Mouse (Mus musculus) liver, embryonic 14.5 days (tissue): ENCODE measurements at regions not wholly inside any gene's neighbourhood (a gene's known extent, or its start where the extent isn't known, plus 50 kb on each side); places are given as distances from the start of the nearest gene placed in this dataset.

Source experiments
- ATAC-seq: fragments of 200-750 bp; cut with Nextera tagmentation; 2 replicates; pipeline ENCODE4 v1.8.0; 2017; ENCODE audit warnings: moderate number of reproducible peaks, mild to moderate bottlenecking, moderate library complexity; ENCODE audit not compliant: insufficient read depth
- DNase-seq, 3 experiments: peaks; one replicate each; pipeline ENCODE4 v3.0.0-alpha.2; 2012 to 2013; ENCODE audit warnings: low read depth in 3 of 3, low spot score in 3 of 3
- H3K27ac ChIP-seq: fragments of 300-500 bp; sonication (generic); 2 replicates; pipeline ENCODE4 v1.5.1; 2014; ENCODE audit warnings: moderate library complexity, mild to moderate bottlenecking, control low read depth, inconsistent platforms
- H3K27me3 ChIP-seq: fragments of 300-500 bp; sonication (generic); 2 replicates; pipeline ENCODE4 v1.6.1; 2014; ENCODE audit warnings: mild to moderate bottlenecking, low read length, moderate library complexity; ENCODE audit not compliant: control insufficient read depth, insufficient read depth
- H3K36me3 ChIP-seq: fragments of 300-500 bp; sonication (generic); replicated peaks from 2 replicates; pipeline ENCODE4 v1.6.1; 2014; ENCODE audit warnings: low read depth; ENCODE audit not compliant: control insufficient read depth, insufficient read depth
- H3K4me1 ChIP-seq, 2 experiments: fragments of 200-500 bp in 1 of 2; fragments of 300-500 bp in 1 of 2; sonication (generic) in 1 of 2; replicated peaks; 2 replicates each; pipeline ENCODE4 v1.6.1; 2012 to 2014; ENCODE audit warnings: antibody characterized with exemption in 1 of 2, inconsistent platforms in 1 of 2, low read length in 1 of 2; ENCODE audit not compliant: control insufficient read depth in 2 of 2, insufficient read depth in 2 of 2
- H3K4me2 ChIP-seq: fragments of 300-500 bp; sonication (generic); 2 replicates; pipeline ENCODE4 v1.6.1; 2014; ENCODE audit warnings: low read depth, mild to moderate bottlenecking, control low read depth, moderate library complexity
- H3K4me3 ChIP-seq, 2 experiments: fragments of 200-500 bp in 1 of 2; fragments of 300-500 bp in 1 of 2; sonication (generic) in 1 of 2; 2 replicates each; pipeline ENCODE4 v1.5.1; 2012 to 2014; ENCODE audit warnings: low read depth in 2 of 2, low read length in 2 of 2, mild to moderate bottlenecking in 2 of 2, control low read depth in 1 of 2, inconsistent platforms in 1 of 2, moderate library complexity in 1 of 2; ENCODE audit not compliant: insufficient read depth in 1 of 2
- H3K9ac ChIP-seq: fragments of 300-500 bp; sonication (generic); replicated peaks from 2 replicates; pipeline ENCODE4 v1.6.1; 2014; ENCODE audit warnings: mild to moderate bottlenecking, control low read depth, moderate library complexity
- H3K9me3 ChIP-seq: fragments of 300-500 bp; sonication (generic); 2 replicates; pipeline ENCODE4 v1.6.1; 2016; ENCODE audit warnings: low read length, mixed read lengths; ENCODE audit not compliant: control insufficient read depth
- CTCF ChIP-seq: IDR thresholded peaks from 2 replicates; pipeline ENCODE4 v1.5.1; 2016; ENCODE audit warnings: antibody characterized with exemption, low read depth, control low read depth
- EP300 ChIP-seq: IDR thresholded peaks from 2 replicates; pipeline ENCODE4 v1.6.1; 2016; ENCODE audit warnings: antibody characterized with exemption, low read depth
- WGBS: fragments of 180-500 bp; shearing (Covaris S2); extraction: QIAGEN DNeasy Blood & Tissue Kit; methylation state at CpG from one replicate; pipeline ENCODE4 v1.1.7; 2014; ENCODE audit not compliant: insufficient replicate concordance; 5-methylcytosine and 5-hydroxymethylcytosine counted together

GRCm38 (mm10) chr4:140372586-140373325 lies 126.2 kb upstream of the Igsf21 start:
- 50% methylated on average over 11 of the region's 11 CpGs for WGBS
- Histone ChIP-seq H3K4me2 (no peak overlapping the region), H3K4me3 (no peak overlapping the region), H3K36me3 (no peaks in the 10 kb centered on the region), H3K9me3 (no peaks in the 10 kb centered on the region), H3K27me3 (no peaks in the 10 kb centered on the region), H3K4me1 (no peaks in the 10 kb centered on the region), H3K9ac (no peak overlapping the region), H3K27ac (no peak overlapping the region)
- no peak for TF ChIP-seq EP300
- TF ChIP-seq CTCF, result no peak
- no peak for DNase-seq
- no peak for ATAC-seq

- H3K27me3 ChIP-seq, result no peaks in the 10 kb centered on the region
- H3K9me3 ChIP-seq, result no peaks in the 10 kb centered on the region
- no peak overlapping the region for H3K9ac ChIP-seq
- TF ChIP-seq CTCF, result no peak
- TF ChIP-seq EP300, result no peak
- no peak overlapping the region for H3K27ac ChIP-seq
- ATAC-seq (no peak), DNase-seq (no peak)
- no peaks in the 10 kb centered on the region for H3K4me1 ChIP-seq
- H3K4me2 ChIP-seq, result no peak overlapping the region
- H3K36me3 ChIP-seq, result no peaks in the 10 kb centered on the region
- 64% methylated on average over 20 of the region's 20 CpGs for WGBS
- no peak overlapping the region for H3K4me3 ChIP-seq
Observed at GRCm38 (mm10) chr4:140371426-140372213, 125.0 kb upstream of the Igsf21 start.

DNA sequence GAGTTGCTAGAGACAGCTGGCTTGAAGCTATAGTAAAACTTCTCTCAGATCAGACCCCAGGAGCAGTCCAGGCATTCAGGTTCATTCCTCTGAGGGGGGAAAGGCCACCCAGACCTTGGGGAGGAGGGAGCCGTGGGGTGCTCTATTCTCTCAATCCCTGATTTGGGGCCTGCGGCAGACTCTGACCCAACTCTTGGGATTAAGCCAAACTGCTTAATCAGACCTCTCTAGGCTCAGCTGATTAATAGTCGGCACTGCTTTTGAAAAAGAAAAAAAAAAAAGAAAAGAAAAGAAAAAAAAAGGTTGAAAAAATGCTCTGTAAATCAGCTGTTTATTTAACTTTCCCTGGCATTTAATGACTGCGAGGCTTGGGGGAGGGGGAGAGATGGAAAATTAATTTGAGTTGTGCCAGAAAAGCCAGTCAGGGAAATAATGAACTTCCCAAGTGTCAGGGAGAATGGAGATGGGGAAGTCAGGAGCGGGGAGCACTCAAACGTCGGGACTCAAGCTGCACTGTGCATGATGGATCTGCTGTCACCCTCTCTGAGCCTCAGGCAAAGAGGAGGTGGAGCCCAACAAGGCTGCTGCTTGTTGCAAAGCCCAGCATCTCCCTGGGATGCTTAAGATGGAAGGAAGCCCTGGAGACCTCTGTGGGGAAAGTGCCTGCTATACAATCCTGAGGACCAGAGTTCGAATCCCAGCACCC lies 120.5 kb upstream of the Igsf21 start:
- Histone ChIP-seq H3K4me2 (no peak overlapping the region), H3K27me3 (no peaks in the 10 kb centered on the region), H3K27ac (no peak overlapping the region), H3K9ac (no peak overlapping the region), H3K4me1 (no peaks in the 10 kb centered on the region), H3K36me3 (no peaks in the 10 kb centered on the region), H3K9me3 (no peaks in the 10 kb centered on the region), H3K4me3 (no peak overlapping the region)
- no peak for ATAC-seq
- 46% methylated on average over 8 of the region's 8 CpGs for WGBS
- TF ChIP-seq EP300, result no peak
- TF ChIP-seq CTCF, result no peak
- no peak for DNase-seq

GRCm38 (mm10) chr4:140358846-140359245 lies 112.3 kb upstream of the Igsf21 start:
- Histone ChIP-seq H3K36me3 (no peaks in the 10 kb centered on the region), H3K27ac (no peak overlapping the region), H3K27me3 (no peaks in the 10 kb centered on the region), H3K9me3 (no peaks in the 10 kb centered on the region), H3K9ac (no peak overlapping the region), H3K4me3 (no peak overlapping the region), H3K4me1 (no peaks in the 10 kb centered on the region), H3K4me2 (no peak overlapping the region)
- ATAC-seq, result no peak
- no peak for DNase-seq
- TF ChIP-seq CTCF, result no peak
- TF ChIP-seq EP300, result no peak
- WGBS, result 71% methylated on average over 4 of the region's 4 CpGs

GRCm38 (mm10) chr4:140358103-140358502 lies 111.5 kb upstream of the Igsf21 start:
- Histone ChIP-seq H3K27ac (no peak overlapping the region), H3K4me3 (no peak overlapping the region), H3K9me3 (no peaks in the 10 kb centered on the region), H3K4me1 (no peaks in the 10 kb centered on the region), H3K36me3 (no peaks in the 10 kb centered on the region), H3K4me2 (no peak overlapping the region), H3K9ac (no peak overlapping the region), H3K27me3 (no peaks in the 10 kb centered on the region)
- TF ChIP-seq CTCF, result no peak
- no peak for TF ChIP-seq EP300
- DNase-seq, result peak; percentile 6 to 18 (median 10)
- no peak for ATAC-seq
- WGBS, result 13% methylated on average over 5 of the region's 5 CpGs
